Mouse (Mus musculus) heart, embryonic 14.5 days (tissue): ENCODE measurements around the gene Lrrc45. TPM values are rescaled to one million over a fixed set of nuclear protein-coding genes. Genes with fewer than 3 reads are reported as not detected.

Source experiments
- ATAC-seq: fragments of 200-750 bp; cut with Nextera tagmentation; 2 replicates; pipeline ENCODE4 v1.8.0; 2017; ENCODE audit warnings: low read depth, moderate TSS enrichment; ENCODE audit not compliant: insufficient number of reproducible peaks, insufficient read depth, low FRiP score
- H3K27ac ChIP-seq, 2 experiments: fragments of 200-500 bp in 1 of 2; fragments of 300-500 bp in 1 of 2; sonication (generic) in 1 of 2; replicated peaks in 1 of 2; 2 replicates each; pipeline ENCODE4 v1.5.1; 2012 to 2014; ENCODE audit warnings: low read depth in 2 of 2, low read length in 2 of 2, control low read depth in 1 of 2, mild to moderate bottlenecking in 1 of 2, mixed read lengths in 1 of 2; ENCODE audit not compliant: control insufficient read depth in 1 of 2, insufficient read depth in 1 of 2
- H3K27me3 ChIP-seq: fragments of 300-500 bp; sonication (generic); 2 replicates; pipeline ENCODE4 v1.6.1; 2014; ENCODE audit warnings: mild to moderate bottlenecking, low read length, control low read depth; ENCODE audit not compliant: control insufficient read depth, insufficient read depth
- H3K36me3 ChIP-seq: fragments of 300-500 bp; sonication (generic); 2 replicates; pipeline ENCODE4 v1.6.1; 2014; ENCODE audit warnings: mild to moderate bottlenecking, control low read depth, low read length, mixed read lengths; ENCODE audit not compliant: control insufficient read depth, insufficient read depth
- H3K4me1 ChIP-seq, 2 experiments: fragments of 200-500 bp in 1 of 2; fragments of 300-500 bp in 1 of 2; sonication (generic) in 1 of 2; 2 replicates each; pipeline ENCODE4 v1.6.1; 2012 to 2014; ENCODE audit warnings: low read length in 2 of 2, control low read depth in 1 of 2, mixed read lengths in 1 of 2; ENCODE audit not compliant: control insufficient read depth in 2 of 2, insufficient read depth in 2 of 2
- H3K4me2 ChIP-seq: fragments of 300-500 bp; sonication (generic); 2 replicates; pipeline ENCODE4 v1.6.1; 2014; ENCODE audit warnings: mild to moderate bottlenecking, low read length
- H3K4me3 ChIP-seq, 2 experiments: fragments of 200-500 bp in 1 of 2; fragments of 300-500 bp in 1 of 2; sonication (generic) in 1 of 2; 2 replicates each; pipeline ENCODE4 v1.5.1; 2012 to 2014; ENCODE audit warnings: low read length in 2 of 2, mild to moderate bottlenecking in 2 of 2, control low read depth in 1 of 2, low read depth in 1 of 2, moderate library complexity in 1 of 2; ENCODE audit not compliant: control insufficient read depth in 1 of 2, insufficient read depth in 1 of 2
- H3K9ac ChIP-seq: fragments of 300-500 bp; sonication (generic); 2 replicates; pipeline ENCODE4 v1.6.1; 2014; ENCODE audit warnings: mild to moderate bottlenecking, low read length
- H3K9me3 ChIP-seq: fragments of 300-500 bp; sonication (generic); 2 replicates; pipeline ENCODE4 v1.6.1; 2016; ENCODE audit warnings: low read length, control low read depth; ENCODE audit not compliant: control insufficient read depth
- whole genome bisulfite sequencing: fragments of 180-500 bp; shearing (Covaris S2); extraction: QIAGEN DNeasy Blood & Tissue Kit; methylation state at CpG from one replicate; pipeline ENCODE4 v1.1.7; 2014; 5-methylcytosine and 5-hydroxymethylcytosine counted together
- polyA plus RNA-seq: library from polyadenylated mRNA; unstranded; fragments of >200 nt; fragmentation: Nextera tagmentation; extraction: Ambion mirVana; gene quantifications from 2 replicates; pipeline ENCODE4 v1.2.1, GENCODE M21; 2014

Lrrc45 gene
- polyA plus RNA-seq, 1 experiment from 2014 or later = 23.7 TPM

GRCm38 (mm10) chr11:120722067-120722630 lies 8.4 kb downstream of the Lrrc45 start:
- WGBS = 19% methylated on average over 21 of the region's 21 CpGs
- Histone ChIP-seq H3K36me3 (peaks cover 26% of the 10 kb centered on the region), H3K9ac (peak overlapping the region; percentile 80), H3K4me2 (peak overlapping the region; percentile 97), H3K27me3 (peaks cover 38% of the 10 kb centered on the region), H3K9me3 (no peaks in the 10 kb centered on the region), H3K27ac (no peak overlapping the region), H3K4me1 (peaks cover 7 to 17% of the 10 kb centered on the region in 2 experiments; a peak in 3 of 4 replicates), H3K4me3 (peak overlapping the region; percentile 52 to 61; a peak in 3 of 4 replicates)
- no peak for ATAC-seq

GRCm38 (mm10) chr11:120722761-120723382 lies 9.1 kb downstream of the Lrrc45 start:
- Histone ChIP-seq H3K27me3 (peaks cover 38% of the 10 kb centered on the region), H3K4me3 (no peak overlapping the region), H3K9me3 (no peaks in the 10 kb centered on the region), H3K36me3 (peaks cover 19% of the 10 kb centered on the region), H3K4me1 (peaks cover 7 to 17% of the 10 kb centered on the region in 2 experiments; a peak in 3 of 4 replicates), H3K9ac (no peak overlapping the region), H3K27ac (no peak overlapping the region), H3K4me2 (no peak overlapping the region)
- 83% methylated on average over 11 of the region's 11 CpGs for WGBS
- ATAC-seq = no peak

GRCm38 (mm10) chr11:120723509-120723908 lies 9.8 kb downstream of the Lrrc45 start:
- no peak overlapping the region for H3K9ac ChIP-seq
- ATAC-seq = no peak
- WGBS = 78% methylated on average over 7 of the region's 7 CpGs
- no peak overlapping the region for H3K4me3 ChIP-seq
- peaks cover 40% of the 10 kb centered on the region for H3K27me3 ChIP-seq
- H3K36me3 ChIP-seq = peaks cover 13% of the 10 kb centered on the region
- H3K27ac ChIP-seq = no peak overlapping the region
- no peak overlapping the region for H3K4me2 ChIP-seq
- no peaks in the 10 kb centered on the region for H3K9me3 ChIP-seq
- peaks cover 7 to 17% of the 10 kb centered on the region in 2 experiments; a peak in 3 of 4 replicates for H3K4me1 ChIP-seq

GRCm38 (mm10) chr11:120726243-120727168 lies 12.8 kb downstream of the Lrrc45 start:
- peaks cover 44% of the 10 kb centered on the region for H3K27me3 ChIP-seq
- H3K9ac ChIP-seq = peak overlapping the region; percentile 36
- H3K4me2 ChIP-seq = peak overlapping the region; percentile 78
- no peaks in the 10 kb centered on the region for H3K36me3 ChIP-seq
- H3K9me3 ChIP-seq = no peaks in the 10 kb centered on the region
- peak overlapping the region; percentile 52 to 59 for H3K4me3 ChIP-seq
- no peak; the same call in 1 of the 2 replicates for ATAC-seq
- 21% methylated on average over 32 of the region's 36 CpGs for WGBS
- H3K4me1 ChIP-seq = peaks cover 2 to 12% of the 10 kb centered on the region in 2 experiments; a peak in 3 of 4 replicates
- no peak overlapping the region for H3K27ac ChIP-seq

- Histone ChIP-seq H3K4me1 (peaks cover 0 to 5% of the 10 kb centered on the region in 2 experiments; a peak in 2 of 4 replicates), H3K9me3 (no peaks in the 10 kb centered on the region), H3K27ac (no peak within 1 kb of the TSS), H3K4me2 (peak within 1 kb of the TSS; percentile 78), H3K36me3 (no peaks in the 10 kb centered on the region), H3K27me3 (peaks cover 38% of the 10 kb centered on the region), H3K4me3 (peak within 1 kb of the TSS; percentile 52 to 59), H3K9ac (peak within 1 kb of the TSS; percentile 36)
- WGBS = 1% methylated on average over 14 of the region's 14 CpGs
- ATAC-seq = peak; percentile 79
These were observed 13.4 kb downstream of the Lrrc45 start, which contains the start of gene Dcxr for GRCm38 (mm10) chr11:120727169-120727527. Gene Dcxr, minus strand, starts transcription at chr11:120727281.

GRCm38 (mm10) chr11:120727564-120727963 lies 13.8 kb downstream of the Lrrc45 start:
- H3K9me3 ChIP-seq = no peaks in the 10 kb centered on the region
- H3K4me2 ChIP-seq = peak overlapping the region; percentile 78; the same call in 1 of the 2 replicates
- no peak overlapping the region for H3K27ac ChIP-seq
- no peak overlapping the region for H3K9ac ChIP-seq
- no peaks in the 10 kb centered on the region for H3K36me3 ChIP-seq
- H3K4me1 ChIP-seq = peaks cover 0 to 7% of the 10 kb centered on the region in 2 experiments; a peak in 1 of 4 replicates
- peaks cover 34% of the 10 kb centered on the region for H3K27me3 ChIP-seq
- H3K4me3 ChIP-seq = no peak overlapping the region
- ATAC-seq = no peak
- WGBS = 64% methylated on average over 12 of the region's 12 CpGs

- Histone ChIP-seq H3K27me3 (peaks cover 23% of the 10 kb centered on the region), H3K9me3 (no peaks in the 10 kb centered on the region), H3K4me2 (no peak overlapping the region), H3K9ac (no peak overlapping the region), H3K4me1 (peaks cover 2 to 7% of the 10 kb centered on the region in 2 experiments; a peak in 1 of 4 replicates), H3K27ac (no peak overlapping the region), H3K36me3 (no peaks in the 10 kb centered on the region), H3K4me3 (no peak overlapping the region)
- ATAC-seq = no peak
- WGBS = 61% methylated on average over 11 of the region's 11 CpGs
These were observed 15.0 kb downstream of the Lrrc45 start for GRCm38 (mm10) chr11:120728530-120729240.
